Mouse (Mus musculus): ENCODE data around the gene Anks1b.

- TF ChIP-seq CTCF (IDR thresholded peaks at IDR 0.05; ENCODE audit: extremely low read depth, insufficient read depth, insufficient read length, insufficient replicate concordance) (no peak), POLR2A (IDR thresholded peaks at IDR 0.05; ENCODE audit: low read depth, low read length) (no peak)
These were observed 879.8 kb downstream of the Anks1b start for GRCm38 (mm10) chr10:90753106-90753505.
